Mouse (Mus musculus) lung, embryonic 14.5 days (tissue): ENCODE measurements around the gene Ttk. TPM values are rescaled to one million over a fixed set of nuclear protein-coding genes. Genes with fewer than 3 reads are reported as not detected.
A peak's percentile ranks its signal among the peaks of the same experiment; 100 is the strongest.

Experiments used
- ATAC-seq: fragments of 200-750 bp; cut with Nextera tagmentation; 2 replicates; pipeline ENCODE4 v1.8.0; 2017; ENCODE audit warnings: mild to moderate bottlenecking, moderate TSS enrichment, moderate library complexity; ENCODE audit not compliant: insufficient read depth
- DNase-seq: peaks from one replicate; pipeline ENCODE4 v3.0.0-alpha.2; 2015
- H3K27ac ChIP-seq: fragments of 300-500 bp; sonication (generic); 2 replicates; pipeline ENCODE4 v1.5.1; 2014; ENCODE audit warnings: low read depth, mild to moderate bottlenecking, moderate library complexity
- H3K27me3 ChIP-seq: fragments of 300-500 bp; sonication (generic); 2 replicates; pipeline ENCODE4 v1.6.1; 2014; ENCODE audit warnings: low read length, control low read depth; ENCODE audit not compliant: insufficient read depth
- H3K36me3 ChIP-seq: fragments of 300-500 bp; sonication (generic); 2 replicates; pipeline ENCODE4 v1.6.1; 2014; ENCODE audit warnings: control low read depth; ENCODE audit not compliant: insufficient read depth
- H3K4me1 ChIP-seq: fragments of 300-500 bp; sonication (generic); 2 replicates; pipeline ENCODE4 v1.6.1; 2014; ENCODE audit warnings: antibody characterized with exemption, control low read depth; ENCODE audit not compliant: insufficient read depth
- H3K4me2 ChIP-seq: fragments of 300-500 bp; sonication (generic); 2 replicates; pipeline ENCODE4 v1.6.1; 2014; ENCODE audit warnings: mild to moderate bottlenecking
- H3K4me3 ChIP-seq: fragments of 300-500 bp; sonication (generic); 2 replicates; pipeline ENCODE4 v1.5.1; 2014; ENCODE audit warnings: low read depth, low read length
- H3K9ac ChIP-seq: fragments of 300-500 bp; sonication (generic); 2 replicates; pipeline ENCODE4 v1.6.1; 2014
- H3K9me3 ChIP-seq: fragments of 300-500 bp; sonication (generic); 2 replicates; pipeline ENCODE4 v1.6.1; 2016; ENCODE audit warnings: low read depth, low read length, control low read depth
- CTCF ChIP-seq: IDR thresholded peaks from 2 replicates; pipeline ENCODE4 v1.5.1; 2016; ENCODE audit warnings: antibody characterized with exemption, low read depth
- WGBS: fragments of 180-500 bp; shearing (Covaris S2); extraction: QIAGEN DNeasy Blood & Tissue Kit; methylation state at CpG from one replicate; pipeline ENCODE4 v1.1.7; 2014; 5-methylcytosine and 5-hydroxymethylcytosine counted together
- polyA plus RNA-seq: library from polyadenylated mRNA; unstranded; fragments of >200 nt; fragmentation: Nextera tagmentation; extraction: Ambion mirVana; gene quantifications from 2 replicates; pipeline ENCODE4 v1.2.1, GENCODE M21; 2014

Ttk gene
- polyA plus RNA-seq, 1 experiment from 2014 or later: 45.1 TPM

DNA sequence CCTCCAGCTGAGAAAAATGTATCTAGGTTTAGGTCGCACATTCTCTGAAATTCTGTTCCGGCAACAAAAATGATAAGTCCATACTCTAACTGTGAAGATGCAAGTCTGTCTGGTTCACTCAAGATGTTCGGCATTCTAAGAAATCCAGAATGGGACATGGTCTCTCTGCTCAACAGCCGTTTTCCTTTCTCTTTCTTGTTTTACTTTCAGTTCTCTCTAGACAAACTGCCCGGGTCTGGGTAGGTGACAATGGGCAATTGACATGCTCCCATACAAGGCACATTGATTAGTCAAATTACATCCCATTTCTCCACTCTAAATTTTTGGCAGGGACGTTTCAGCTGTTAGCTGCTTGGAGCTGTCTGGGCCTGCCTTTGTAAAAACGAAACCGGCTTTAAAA is 3.3 kb upstream of the Ttk start:
- Histone ChIP-seq H3K4me2 (no peak overlapping the region), H3K9ac (no peak overlapping the region), H3K4me1 (peaks cover 7% of the 10 kb centered on the region; the same call in 1 of the 2 replicates), H3K4me3 (no peak overlapping the region), H3K9me3 (no peaks in the 10 kb centered on the region), H3K27me3 (no peaks in the 10 kb centered on the region), H3K36me3 (no peaks in the 10 kb centered on the region), H3K27ac (no peak overlapping the region)
- TF ChIP-seq CTCF: no peak
- ATAC-seq (no peak), DNase-seq (no peak)
- WGBS: 75% methylated on average over 8 of the region's 8 CpGs

DNA sequence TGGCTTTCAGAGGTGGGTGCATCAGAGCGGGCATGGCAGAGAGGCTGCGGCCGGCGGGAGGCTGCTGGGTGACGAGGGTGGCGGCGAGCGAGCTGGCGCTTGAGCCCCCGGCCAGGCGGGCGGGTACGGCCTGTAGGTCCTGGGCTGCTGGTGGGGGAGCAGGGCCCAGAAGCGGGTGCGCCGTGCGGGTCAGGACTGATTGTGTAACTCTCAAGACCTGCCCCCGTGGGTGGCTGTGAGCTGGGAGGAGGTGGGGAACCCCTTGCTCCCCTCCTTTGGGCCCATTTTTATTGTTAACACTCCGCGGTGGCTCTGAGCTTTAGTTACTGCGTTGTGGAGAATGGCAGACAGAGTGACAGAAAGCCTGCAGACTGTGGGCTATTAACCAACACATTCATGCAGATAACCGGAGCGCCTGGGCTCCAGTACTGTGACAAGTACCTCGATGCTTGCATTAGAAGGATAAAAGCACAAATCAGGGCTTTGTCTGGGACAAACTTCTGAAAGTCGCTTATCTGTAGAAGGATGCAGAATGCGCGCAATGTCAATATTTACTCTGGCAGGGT is 342 bp downstream of the Ttk start:
- H3K9ac ChIP-seq: peak overlapping the region; percentile 81
- ATAC-seq (peak; percentile 81), DNase-seq (peak; percentile 33)
- peak overlapping the region; percentile 94 for H3K4me3 ChIP-seq
- peaks cover 7% of the 10 kb centered on the region; the same call in 1 of the 2 replicates for H3K4me1 ChIP-seq
- H3K9me3 ChIP-seq: no peaks in the 10 kb centered on the region
- 1% methylated on average over 27 of the region's 27 CpGs for WGBS
- TF ChIP-seq CTCF: no peak
- peaks cover 10% of the 10 kb centered on the region; the same call in 1 of the 2 replicates for H3K36me3 ChIP-seq
- H3K27ac ChIP-seq: peak overlapping the region; percentile 54; the same call in 1 of the 2 replicates
- H3K4me2 ChIP-seq: peak overlapping the region; percentile 79
- H3K27me3 ChIP-seq: no peaks in the 10 kb centered on the region

DNA sequence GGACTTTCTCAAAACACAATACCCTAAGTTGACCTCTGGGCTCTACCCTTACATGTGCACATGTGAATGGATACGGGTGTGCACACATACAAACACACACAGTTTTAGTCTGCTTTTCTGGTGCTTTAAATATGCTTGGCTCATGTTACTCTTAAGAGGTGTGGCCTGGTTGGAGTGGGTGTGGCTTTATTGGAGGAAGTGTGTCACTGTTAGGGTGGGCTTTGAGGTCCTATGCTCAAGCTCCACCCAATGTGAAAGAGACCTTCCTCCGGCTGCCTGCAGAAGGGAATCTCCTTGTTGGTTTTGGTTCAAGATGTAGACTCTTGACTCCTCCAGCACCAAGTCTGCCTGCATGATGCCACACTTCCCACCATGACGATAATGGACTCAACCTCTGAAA is 18.0 kb downstream of the Ttk start:
- Histone ChIP-seq H3K9ac (no peak overlapping the region), H3K4me2 (no peak overlapping the region), H3K4me3 (no peak overlapping the region), H3K4me1 (no peaks in the 10 kb centered on the region), H3K27me3 (no peaks in the 10 kb centered on the region), H3K27ac (no peak overlapping the region), H3K36me3 (peaks cover 68% of the 10 kb centered on the region), H3K9me3 (no peaks in the 10 kb centered on the region)
- WGBS: 93% methylated on average over 3 of the region's 3 CpGs
- ATAC-seq (no peak; the same call in 1 of the 2 replicates), DNase-seq (no peak)
- no peak for TF ChIP-seq CTCF

DNA sequence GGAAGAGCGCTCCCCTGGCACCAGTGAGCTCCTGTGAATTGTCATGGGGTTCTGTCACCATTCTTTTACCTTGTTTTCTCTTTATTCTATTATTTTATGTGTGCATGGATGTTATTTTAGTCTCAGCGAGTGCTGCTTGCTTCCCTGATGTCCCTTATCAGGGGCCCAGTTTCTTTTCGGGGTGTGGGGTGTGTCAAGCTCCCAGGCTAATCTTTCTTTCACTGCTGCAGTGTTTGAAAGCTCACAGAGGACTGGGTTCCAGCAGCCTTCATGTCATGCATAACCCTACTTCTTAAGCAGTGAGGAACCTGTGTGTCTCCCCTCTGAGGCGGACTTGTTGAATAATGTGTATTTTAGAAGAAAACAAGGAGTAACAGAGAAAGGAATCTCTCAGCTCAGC is 30.7 kb downstream of the Ttk start:
- no peak overlapping the region for H3K9ac ChIP-seq
- no peaks in the 10 kb centered on the region for H3K27me3 ChIP-seq
- ATAC-seq (no peak), DNase-seq (no peak)
- no peaks in the 10 kb centered on the region for H3K9me3 ChIP-seq
- 87% methylated on average over 4 of the region's 4 CpGs for WGBS
- no peaks in the 10 kb centered on the region for H3K4me1 ChIP-seq
- TF ChIP-seq CTCF: no peak
- no peak overlapping the region for H3K4me2 ChIP-seq
- H3K27ac ChIP-seq: no peak overlapping the region
- H3K4me3 ChIP-seq: no peak overlapping the region
- H3K36me3 ChIP-seq: peaks cover 80% of the 10 kb centered on the region

DNA sequence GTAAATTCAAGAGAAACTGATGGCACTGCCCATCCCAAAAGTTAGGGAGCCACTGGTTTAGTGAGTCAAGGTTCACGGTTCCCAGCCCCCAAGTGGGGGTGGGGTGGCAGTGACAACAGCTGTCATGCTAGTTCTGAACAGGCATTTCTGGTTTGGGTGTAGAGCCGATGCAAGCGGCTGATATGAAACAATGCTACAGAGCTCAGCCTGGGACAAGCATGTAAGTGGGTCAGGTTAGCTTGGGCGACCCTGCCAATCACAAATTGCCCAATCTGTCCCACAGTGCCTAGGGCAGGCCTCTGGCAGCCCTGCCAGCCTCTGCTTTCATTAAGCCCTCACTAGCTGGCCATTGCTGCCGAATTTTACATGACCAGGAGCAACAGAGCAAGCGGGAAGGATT is 47.7 kb downstream of the Ttk start:
- 72% methylated on average over 6 of the region's 6 CpGs for WGBS
- DNase-seq (no peak), ATAC-seq (no peak)
- no peak overlapping the region for H3K4me2 ChIP-seq
- no peak overlapping the region for H3K9ac ChIP-seq
- H3K27ac ChIP-seq: no peak overlapping the region
- H3K9me3 ChIP-seq: no peaks in the 10 kb centered on the region
- no peak overlapping the region for H3K4me3 ChIP-seq
- no peaks in the 10 kb centered on the region for H3K4me1 ChIP-seq
- no peaks in the 10 kb centered on the region for H3K27me3 ChIP-seq
- no peak for TF ChIP-seq CTCF
- H3K36me3 ChIP-seq: no peaks in the 10 kb centered on the region

DNA sequence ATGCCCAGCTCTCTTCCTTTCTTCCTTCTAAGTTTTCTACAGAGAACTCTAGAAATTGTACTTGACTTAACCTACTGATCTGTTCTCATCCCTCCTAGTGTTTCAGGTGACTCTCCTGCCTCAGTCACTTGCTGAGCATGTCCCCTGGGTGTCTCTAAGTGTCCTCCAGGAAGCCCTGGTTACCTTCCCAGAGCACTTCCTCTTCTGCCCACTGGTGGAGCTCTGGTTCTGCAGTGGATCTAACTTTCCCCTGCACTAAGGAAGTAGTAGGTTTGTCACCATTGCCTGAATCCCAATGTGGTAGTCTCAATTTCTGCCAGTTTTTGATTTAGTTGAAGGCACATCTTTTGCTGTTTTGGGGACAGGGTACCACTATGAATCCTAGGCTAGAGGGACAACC is 51.7 kb downstream of the Ttk start:
- no peaks in the 10 kb centered on the region for H3K4me1 ChIP-seq
- ATAC-seq: no peak
- no peak overlapping the region for H3K4me3 ChIP-seq
- TF ChIP-seq CTCF: no peak
- H3K9ac ChIP-seq: no peak overlapping the region
- H3K4me2 ChIP-seq: no peak overlapping the region
- no peak for DNase-seq
- no peaks in the 10 kb centered on the region for H3K27me3 ChIP-seq
- no peaks in the 10 kb centered on the region for H3K9me3 ChIP-seq
- H3K36me3 ChIP-seq: no peaks in the 10 kb centered on the region
- no peak overlapping the region for H3K27ac ChIP-seq

DNA sequence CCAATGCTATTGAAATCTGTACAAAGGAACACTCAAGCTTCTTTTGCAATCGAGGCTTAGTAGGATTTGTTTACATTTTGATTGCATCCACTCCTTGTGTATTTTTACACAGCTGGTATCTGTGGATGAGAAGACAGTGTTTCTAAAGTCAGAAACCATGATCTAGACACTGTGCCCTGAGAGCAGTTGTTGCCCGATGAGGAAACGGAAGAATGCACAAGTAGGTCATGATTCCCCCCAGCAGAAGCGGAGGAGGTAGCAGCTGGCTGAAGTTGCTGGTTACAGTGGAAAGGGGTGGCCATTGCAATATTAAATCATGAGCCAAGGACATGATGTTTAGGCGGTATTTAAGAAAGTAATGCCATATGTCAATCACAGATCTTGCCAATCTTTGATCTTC is 53.7 kb downstream of the Ttk start:
- no peak overlapping the region for H3K27ac ChIP-seq
- no peak overlapping the region for H3K4me3 ChIP-seq
- H3K9me3 ChIP-seq: no peaks in the 10 kb centered on the region
- no peaks in the 10 kb centered on the region for H3K4me1 ChIP-seq
- DNase-seq (no peak), ATAC-seq (no peak)
- H3K4me2 ChIP-seq: no peak overlapping the region
- H3K27me3 ChIP-seq: no peaks in the 10 kb centered on the region
- TF ChIP-seq CTCF: no peak
- 60% methylated on average over 5 of the region's 5 CpGs for WGBS
- no peak overlapping the region for H3K9ac ChIP-seq
- no peaks in the 10 kb centered on the region for H3K36me3 ChIP-seq

DNA sequence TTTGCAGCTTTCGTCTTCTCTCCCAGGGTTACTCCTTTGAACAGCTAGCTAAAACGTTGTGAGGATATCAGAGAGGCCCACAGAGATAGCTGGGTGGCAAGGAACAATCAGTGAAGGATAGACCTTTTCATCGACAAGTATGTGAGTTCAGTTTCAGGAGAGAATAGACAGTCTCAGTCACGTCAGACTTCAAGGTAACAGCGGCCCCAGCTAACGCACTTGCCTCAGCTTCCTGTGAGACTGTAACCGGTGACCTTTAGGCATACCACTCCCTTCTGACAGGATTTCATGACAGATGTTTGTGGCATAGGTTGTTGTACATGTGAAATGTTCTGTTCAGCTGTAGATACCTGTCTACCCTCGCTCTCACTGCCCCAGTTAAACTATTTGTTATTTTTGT is 58.6 kb downstream of the Ttk start:
- Histone ChIP-seq H3K27ac (no peak overlapping the region), H3K4me1 (no peaks in the 10 kb centered on the region), H3K9ac (no peak overlapping the region), H3K27me3 (no peaks in the 10 kb centered on the region), H3K9me3 (no peaks in the 10 kb centered on the region), H3K4me3 (no peak overlapping the region), H3K36me3 (no peaks in the 10 kb centered on the region), H3K4me2 (no peak overlapping the region)
- ATAC-seq: no peak
- WGBS: 56% methylated on average over 8 of the region's 8 CpGs
- DNase-seq: no peak
- TF ChIP-seq CTCF: no peak
